Mouse (Mus musculus) lung, embryonic 14.5 days (tissue): Measurements from ENCODE around the gene Clcn3. TPM values are rescaled to one million over a fixed set of nuclear protein-coding genes. Genes with fewer than 3 reads are reported as not detected.

Experiments
- ATAC-seq: fragments of 200-750 bp; cut with Nextera tagmentation; 2 replicates; pipeline ENCODE4 v1.8.0; 2017; ENCODE audit warnings: mild to moderate bottlenecking, moderate TSS enrichment, moderate library complexity; ENCODE audit not compliant: insufficient read depth
- DNase-seq: peaks from one replicate; pipeline ENCODE4 v3.0.0-alpha.2; 2015
- H3K27ac ChIP-seq: fragments of 300-500 bp; sonication (generic); 2 replicates; pipeline ENCODE4 v1.5.1; 2014; ENCODE audit warnings: low read depth, mild to moderate bottlenecking, moderate library complexity
- H3K27me3 ChIP-seq: fragments of 300-500 bp; sonication (generic); 2 replicates; pipeline ENCODE4 v1.6.1; 2014; ENCODE audit warnings: low read length, control low read depth; ENCODE audit not compliant: insufficient read depth
- H3K36me3 ChIP-seq: fragments of 300-500 bp; sonication (generic); 2 replicates; pipeline ENCODE4 v1.6.1; 2014; ENCODE audit warnings: control low read depth; ENCODE audit not compliant: insufficient read depth
- H3K4me1 ChIP-seq: fragments of 300-500 bp; sonication (generic); 2 replicates; pipeline ENCODE4 v1.6.1; 2014; ENCODE audit warnings: antibody characterized with exemption, control low read depth; ENCODE audit not compliant: insufficient read depth
- H3K4me2 ChIP-seq: fragments of 300-500 bp; sonication (generic); 2 replicates; pipeline ENCODE4 v1.6.1; 2014; ENCODE audit warnings: mild to moderate bottlenecking
- H3K4me3 ChIP-seq: fragments of 300-500 bp; sonication (generic); 2 replicates; pipeline ENCODE4 v1.5.1; 2014; ENCODE audit warnings: low read depth, low read length
- H3K9ac ChIP-seq: fragments of 300-500 bp; sonication (generic); 2 replicates; pipeline ENCODE4 v1.6.1; 2014
- H3K9me3 ChIP-seq: fragments of 300-500 bp; sonication (generic); 2 replicates; pipeline ENCODE4 v1.6.1; 2016; ENCODE audit warnings: low read depth, low read length, control low read depth
- CTCF ChIP-seq: IDR thresholded peaks from 2 replicates; pipeline ENCODE4 v1.5.1; 2016; ENCODE audit warnings: antibody characterized with exemption, low read depth
- WGBS: fragments of 180-500 bp; shearing (Covaris S2); extraction: QIAGEN DNeasy Blood & Tissue Kit; methylation state at CpG from one replicate; pipeline ENCODE4 v1.1.7; 2014; 5-methylcytosine and 5-hydroxymethylcytosine counted together
- polyA plus RNA-seq: library from polyadenylated mRNA; unstranded; fragments of >200 nt; fragmentation: Nextera tagmentation; extraction: Ambion mirVana; gene quantifications from 2 replicates; pipeline ENCODE4 v1.2.1, GENCODE M21; 2014

The Clcn3 gene
- polyA plus RNA-seq, 1 experiment from 2014 or later: 17.3 TPM

DNA sequence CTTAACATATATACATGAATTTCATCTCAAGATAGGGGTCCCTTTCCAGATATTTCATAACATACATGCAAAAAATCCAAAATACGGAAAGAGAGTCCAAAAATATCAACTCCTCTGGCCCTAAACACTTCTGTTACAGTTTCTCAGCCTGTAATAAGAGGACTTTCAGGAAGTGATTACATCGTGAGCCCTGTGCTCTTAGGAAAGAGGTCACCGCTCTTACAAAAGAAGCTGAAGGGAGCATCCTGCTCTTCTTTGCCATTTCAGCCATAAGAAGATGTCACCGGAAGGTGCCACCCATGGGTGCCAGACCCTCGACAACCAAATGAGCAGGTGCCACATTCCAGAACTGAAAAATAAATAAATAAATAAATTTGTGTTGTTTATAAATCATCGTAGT lies 121.3 kb downstream of the Clcn3 start:
- Histone ChIP-seq H3K4me1 (no peaks in the 10 kb centered on the region), H3K36me3 (no peaks in the 10 kb centered on the region), H3K4me2 (no peak overlapping the region), H3K4me3 (no peak overlapping the region), H3K27me3 (no peaks in the 10 kb centered on the region), H3K9me3 (no peaks in the 10 kb centered on the region), H3K9ac (no peak overlapping the region), H3K27ac (no peak overlapping the region)
- ATAC-seq: no peak
- TF ChIP-seq CTCF: no peak
- WGBS: 82% methylated on average over 6 of the region's 6 CpGs
- DNase-seq: no peak

DNA sequence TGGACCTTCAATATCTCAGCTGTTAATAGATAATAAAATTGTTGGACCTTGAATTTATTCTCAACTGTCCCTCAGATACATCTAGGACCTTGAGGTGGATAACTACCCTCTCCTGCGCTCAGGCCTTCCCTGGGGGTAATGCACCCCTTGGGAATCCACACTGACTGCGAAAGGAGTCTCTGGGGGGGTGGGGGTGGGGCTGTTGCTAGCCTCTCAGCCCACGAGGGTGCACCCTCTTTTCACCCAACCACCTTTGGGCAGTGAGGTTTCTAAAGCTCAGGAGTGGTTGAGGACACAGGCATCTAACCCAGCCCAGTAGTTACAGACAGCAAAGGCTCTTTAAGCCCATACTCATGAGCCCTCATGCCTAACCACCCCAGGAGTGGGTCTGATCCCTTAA lies 122.4 kb downstream of the Clcn3 start:
- Histone ChIP-seq H3K4me2 (no peak overlapping the region), H3K4me1 (no peaks in the 10 kb centered on the region), H3K9ac (no peak overlapping the region), H3K9me3 (no peaks in the 10 kb centered on the region), H3K27me3 (no peaks in the 10 kb centered on the region), H3K27ac (no peak overlapping the region), H3K4me3 (no peak overlapping the region), H3K36me3 (no peaks in the 10 kb centered on the region)
- no peak for DNase-seq
- WGBS: 61% methylated on average over 3 of the region's 3 CpGs
- no peak for TF ChIP-seq CTCF
- ATAC-seq: no peak

Other genes starting within 250 kb of the Clcn3 start
- gene Hpf1, start 92.9 kb downstream of the Clcn3 start, polyA plus RNA-seq: 106 and 115 TPM in 2 replicates
- gene Nek1, start 9.9 kb upstream of the Clcn3 start, polyA plus RNA-seq: 19.9 and 20.7 TPM in 2 replicates
- 21.2 and 22.5 TPM in 2 replicates for gene Sh3rf1, start 240.6 kb upstream of the Clcn3 start, polyA plus RNA-seq